Mouse (Mus musculus): ENCODE measurements at regions not wholly inside any gene's neighbourhood (a gene's known extent, or its start where the extent isn't known, plus 50 kb on each side); places are given as distances from the start of the nearest gene placed in this dataset.
A peak's percentile ranks its signal among the peaks of the same experiment; 100 is the strongest.

DNA sequence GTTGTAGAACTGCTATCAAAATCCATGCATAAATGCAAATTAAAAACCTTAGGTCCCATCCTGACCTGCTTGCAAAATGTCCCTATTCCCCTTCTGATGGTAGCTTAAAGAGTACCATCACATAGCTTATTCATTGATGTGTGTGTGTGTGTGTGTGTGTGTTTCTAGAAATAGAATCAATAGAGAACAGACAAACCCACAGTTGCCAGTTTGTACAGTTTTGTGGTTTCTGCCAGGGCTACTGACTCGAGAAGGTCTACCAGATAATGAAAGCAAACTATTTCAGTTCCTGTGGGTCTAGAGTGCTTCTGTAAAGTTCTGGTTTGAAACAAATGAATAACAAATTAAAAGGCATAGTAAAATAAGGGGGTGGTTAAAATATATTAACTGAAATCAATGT lies 391.5 kb upstream of the Mef2c start:
- TF ChIP-seq MXI1 (IDR thresholded peaks at IDR 0.05; ENCODE audit: low read depth, low read length) (no peak), BHLHE40 (IDR thresholded peaks at IDR 0.05; ENCODE audit: low read depth, low read length) (peak; percentile 87), ELF1 (IDR thresholded peaks at IDR 0.05; ENCODE audit: low read depth, low read length) (no peak), CHD2 (IDR thresholded peaks at IDR 0.05; ENCODE audit: low read length) (no peak), NELFE (IDR thresholded peaks at IDR 0.05; ENCODE audit: low read depth, low read length) (no peak), E2F4 (IDR thresholded peaks at IDR 0.05; ENCODE audit: insufficient replicate concordance, low read depth, low read length) (no peak), TBP (conservative IDR thresholded peaks at IDR 0.05; ENCODE audit: low read depth, low read length) (0 out of 2 replicates have a peak, but pooled peaks have one; percentile 14), SIN3A (IDR thresholded peaks at IDR 0.05; ENCODE audit: low read length) (no peak), GABPA (IDR thresholded peaks at IDR 0.05; ENCODE audit: insufficient replicate concordance, low read depth, low read length) (no peak), MAFK (IDR thresholded peaks at IDR 0.05; ENCODE audit: insufficient replicate concordance, low read length) (peak; percentile 83), PAX5 (IDR thresholded peaks at IDR 0.05; ENCODE audit: low read length) (no peak), MYC (IDR thresholded peaks at IDR 0.05; ENCODE audit: low read depth, low read length) (no peak), POLR2AphosphoS2 (IDR thresholded peaks at IDR 0.05; ENCODE audit: low read depth, low read length) (no peak), ETS1 (conservative IDR thresholded peaks at IDR 0.05; ENCODE audit: low read depth, low read length) (peak; percentile 80), ZNF384 (IDR thresholded peaks at IDR 0.05; ENCODE audit: low read depth, low read length) (no peak), JUND (conservative IDR thresholded peaks at IDR 0.05; ENCODE audit: low read depth, low read length) (no peak), USF1 (IDR thresholded peaks at IDR 0.05; ENCODE audit: low read depth, low read length) (no peak), IRF4 (IDR thresholded peaks at IDR 0.05; ENCODE audit: low read depth, low read length) (peak; percentile 84), NRF1 (IDR thresholded peaks at IDR 0.05; ENCODE audit: low read depth, low read length) (no peak), TCF12 (IDR thresholded peaks at IDR 0.05; ENCODE audit: low read depth, low read length) (peak; percentile 73), ZKSCAN1 (IDR thresholded peaks at IDR 0.05; ENCODE audit: borderline replicate concordance, low read depth, low read length) (no peak), MAX (IDR thresholded peaks at IDR 0.05; ENCODE audit: low read length) (no peak), SMC3 (IDR thresholded peaks at IDR 0.05; ENCODE audit: low read depth, low read length) (no peak), POLR2A (IDR thresholded peaks at IDR 0.05; ENCODE audit: low read depth, low read length) (no peak), ZMIZ1 (IDR thresholded peaks at IDR 0.05; ENCODE audit: low read depth, low read length) (no peak), UBTF (IDR thresholded peaks at IDR 0.05; ENCODE audit: low read depth, low read length) (no peak), JUN (IDR thresholded peaks at IDR 0.05; ENCODE audit: insufficient read depth, low read depth, low read length) (no peak), RAD21 (IDR thresholded peaks at IDR 0.05; ENCODE audit: low read depth, low read length) (no peak), KAT2A (IDR thresholded peaks at IDR 0.05; ENCODE audit: insufficient replicate concordance, low read length) (no peak), RCOR1 (conservative IDR thresholded peaks at IDR 0.05; ENCODE audit: low read depth, low read length) (no peak), CTCF (conservative IDR thresholded peaks at IDR 0.05 in 1 of 2, IDR thresholded peaks at IDR 0.05 in 1 of 2; ENCODE audit: low read depth in 2 of 2, low read length in 2 of 2) (no peak), CHD1 (IDR thresholded peaks at IDR 0.05; ENCODE audit: low read depth, low read length) (no peak), MAZ (IDR thresholded peaks at IDR 0.05; ENCODE audit: low read depth, low read length) (no peak), HCFC1 (IDR thresholded peaks at IDR 0.05; ENCODE audit: low read depth, low read length) (no peak), MEF2A (IDR thresholded peaks at IDR 0.05; ENCODE audit: borderline replicate concordance, low read depth, low read length) (peak; percentile 99), USF2 (conservative IDR thresholded peaks at IDR 0.05; ENCODE audit: low read depth, low read length) (no peak), EP300 (IDR thresholded peaks at IDR 0.05; ENCODE audit: low read length) (peak; percentile 93), ZC3H11A (IDR thresholded peaks at IDR 0.05; ENCODE audit: low read depth, low read length) (no peak)
- H3K79me2 ChIP-seq (replicated peaks; ENCODE audit: control insufficient read depth, extremely low read depth, insufficient read depth, poor library complexity, severe bottlenecking) = no peaks in the 10 kb centered on the region
- H3K36me3 ChIP-seq (replicated peaks in 1 of 2; ENCODE audit: control insufficient read depth in 1 of 2, insufficient read depth in 1 of 2, low read length in 1 of 2) = no peaks in the 10 kb centered on the region
- H3K4me3 ChIP-seq (replicated peaks in 1 of 3; ENCODE audit: low read depth in 2 of 3, low read length in 2 of 3, poor library complexity in 1 of 3) = no peak overlapping the region
- no peaks in the 10 kb centered on the region for H3K27me3 ChIP-seq (replicated peaks)
- peak overlapping the region; percentile 61 for H3K4me2 ChIP-seq (ENCODE audit: insufficient read depth, low read depth, poor library complexity, severe bottlenecking)
- H3K4me1 ChIP-seq (ENCODE audit: control insufficient read depth in 1 of 2, insufficient read depth in 2 of 2) = peaks cover 6 to 45% of the 10 kb centered on the region in 2 experiments; a peak in 3 of 4 replicates
- in situ Hi-C loops (cut with MboI; ENCODE audit: low pct_ligation_motif_present, low pct_unique_long_range_greater_than_20kb, low sequenced_read_pairs) (no loop called here), dilution Hi-C loops (cut with MboI; ENCODE audit: extremely low pct_ligation_motif_present, extremely low pct_unique_long_range_greater_than_20kb, low sequenced_read_pairs) (no loop called here)
- no peak overlapping the region for H3K27ac ChIP-seq (ENCODE audit: insufficient read depth, low read depth)
- no peaks in the 10 kb centered on the region for H3K9me3 ChIP-seq (replicated peaks; ENCODE audit: low read length)
- H3K9ac ChIP-seq (ENCODE audit: insufficient read depth, low read depth) = no peak overlapping the region
- DNase-seq (ENCODE audit: extremely low read depth) = peak; percentile 82
